In genomic region chr2:76283378-76284132, GRCm38 (mm10) we compare ENCODE assay signal across 11 mouse cellular contexts. TPM values are rescaled to one million over a fixed set of nuclear protein-coding genes. Genes with fewer than 3 reads are reported as not detected.
DNase-seq lines count a peak whose midpoint lies in the region; ATAC-seq and TF ChIP-seq lines count a peak whose summit lies in the region.
"Had no signal": no experiment of that assay in that cellular context is flagged by ENCODE, and none has a peak within 500 bp of the region (broad histone marks: within the 10 kb centered on the region; RNA-seq: fewer than 3 reads in every experiment).

No protein-coding gene starts in this region.

- H3K36me3 ChIP-seq in hindbrain, postnatal 0 days (ENCODE audit: insufficient read depth, low read length): no peaks in the 10 kb centered on the region
- H3K36me3 ChIP-seq in hindbrain, embryonic 10.5 days: no peaks in the 10 kb centered on the region
- H3K36me3 ChIP-seq: embryonic facial prominence, embryonic 12.5 days; G1E had no signal

- H3K4me2 ChIP-seq in hindbrain, postnatal 0 days (ENCODE audit: low read depth, low read length): no peak overlapping the region
- H3K4me2 ChIP-seq: embryonic facial prominence, embryonic 12.5 days had no signal

- no peak for TF ChIP-seq CTCF in hindbrain, postnatal 0 days (IDR thresholded peaks at IDR 0.05; ENCODE audit: low read depth)

- ATAC-seq in hindbrain, postnatal 0 days: peak; percentile 74; the same call in 1 of the 2 replicates

- H3K4me3 ChIP-seq in hindbrain, postnatal 0 days (ENCODE audit: low read length): no peak overlapping the region
- no peak overlapping the region for H3K4me3 ChIP-seq in hindbrain, embryonic 10.5 days
- H3K4me3 ChIP-seq: embryonic facial prominence, embryonic 12.5 days had no signal

- H3K27me3 ChIP-seq in hindbrain, postnatal 0 days (ENCODE audit: insufficient read depth, low read length): no peaks in the 10 kb centered on the region
- H3K27me3 ChIP-seq in hindbrain, embryonic 10.5 days (ENCODE audit: insufficient read depth, poor library complexity, severe bottlenecking): no peaks in the 10 kb centered on the region
- H3K27me3 ChIP-seq: embryonic facial prominence, embryonic 12.5 days had no signal

- WGBS in hindbrain, postnatal 0 days: 41% methylated on average over 6 of the region's 6 CpGs
- 95% methylated on average over 6 of the region's 6 CpGs for WGBS in hindbrain, embryonic 10.5 days

- H3K4me1 ChIP-seq in hindbrain, postnatal 0 days (ENCODE audit: insufficient read depth, low read length): no peaks in the 10 kb centered on the region
- H3K4me1 ChIP-seq in hindbrain, embryonic 10.5 days (replicated peaks): no peaks in the 10 kb centered on the region
- H3K4me1 ChIP-seq: embryonic facial prominence, embryonic 12.5 days had no signal

- H3K9me3 ChIP-seq in hindbrain, postnatal 0 days (ENCODE audit: low read length): no peaks in the 10 kb centered on the region
- H3K9me3 ChIP-seq in hindbrain, embryonic 10.5 days: 0 out of 2 replicates have a peak, but pooled peaks cover 2% of the 10 kb centered on the region
- H3K9me3 ChIP-seq: embryonic facial prominence, embryonic 12.5 days had no signal

- no peak overlapping the region for H3K9ac ChIP-seq in hindbrain, postnatal 0 days (replicated peaks; ENCODE audit: low read length)
- H3K9ac ChIP-seq: embryonic facial prominence, embryonic 12.5 days had no signal

- peak; percentile 89 for DNase-seq in hindbrain, postnatal 0 days (ENCODE audit: low spot score)
- no peak for DNase-seq in hindbrain, embryonic 10.5 days (ENCODE audit: low spot score)
- peak; percentile 92 to 95 for DNase-seq in cerebellum, postnatal 14 days
- DNase-seq in layer of hippocampus, postnatal 10 days (ENCODE audit: low spot score in 2 of 2): peak; percentile 76 to 82
- peak; percentile 43 to 80 for DNase-seq in lung, postnatal 4 days
- DNase-seq in neural tube, embryonic 10.5 days (ENCODE audit: extremely low spot score, low spot score): no peak
- no peak for DNase-seq in liver
- no peak for DNase-seq in adrenal gland, adult 8-10 months

- no peak overlapping the region for H3K27ac ChIP-seq in hindbrain, postnatal 0 days
- H3K27ac ChIP-seq in hindbrain, embryonic 10.5 days: no peak overlapping the region
- H3K27ac ChIP-seq: embryonic facial prominence, embryonic 12.5 days had no signal

RNA-seq across cellular contexts. Expression of gene Pde11a, which starts 55.0 kb away (rescaled TPM):
- 0.58 and 3.1 TPM in 2 replicates for total RNA-seq in hindbrain, postnatal 0 days (2014; rRNA removed)
- polyA plus RNA-seq in hindbrain, postnatal 0 days (2015; fragmentation: Nextera tagmentation; extraction: Ambion mirVana): 1.0 and 1.3 TPM in 2 replicates
- polyA plus RNA-seq in hindbrain, embryonic 10.5 days (2016; fragmentation: Nextera tagmentation; extraction: Ambion mirVana): 0.29 and 0.81 TPM in 2 replicates
- 1 to 10 TPM; 5.0 to 6.4 TPM for total RNA-seq in layer of hippocampus, postnatal 10 days (2021)
- under 1 TPM in 3 of 4 experiments, not detected in 1; 0.12 to 0.43 (median 0.22) TPM for total RNA-seq in adrenal gland, adult 8-10 months (2022)
- total RNA-seq: neutrophil, adult 5-6 weeks had no signal

Comparison
In these comparisons a context has a peak if more than half of its experiments do, and no peak if none do; other contexts are left out.
1. DNase-seq: peak in hindbrain, postnatal 0 days (single experiment), cerebellum, postnatal 14 days (2 of 2), layer of hippocampus, postnatal 10 days (2 of 2) and lung, postnatal 4 days (2 of 2); none in hindbrain, embryonic 10.5 days (single experiment), neural tube, embryonic 10.5 days (single experiment), liver (single experiment) and adrenal gland, adult 8-10 months (single experiment).